8 mouse cellular contexts compared by ENCODE assay signal in genomic region chr9:35422405-35422941, GRCm38 (mm10). TPM values are rescaled to one million over a fixed set of nuclear protein-coding genes. Genes with fewer than 3 reads are reported as not detected.
DNase-seq lines count a peak whose midpoint lies in the region; ATAC-seq lines count a peak whose summit lies in the region.

No protein-coding gene starts in this region.

- peak overlapping the region; percentile 84 for H3K4me3 ChIP-seq in kidney, embryonic 15.5 days (replicated peaks)
- H3K4me3 ChIP-seq in embryonic facial prominence, embryonic 14.5 days (ENCODE audit: low read depth, low read length), result peak overlapping the region; percentile 83
- H3K4me3 ChIP-seq in intestine, embryonic 16.5 days (ENCODE audit: low read length), result peak overlapping the region; percentile 84
- H3K4me3 ChIP-seq in neural tube, embryonic 12.5 days, result peak overlapping the region; percentile 89

- H3K9me3 ChIP-seq in kidney, embryonic 15.5 days (replicated peaks), result no peaks in the 10 kb centered on the region
- H3K9me3 ChIP-seq in embryonic facial prominence, embryonic 14.5 days (ENCODE audit: control insufficient read depth, low read length), result no peaks in the 10 kb centered on the region
- no peaks in the 10 kb centered on the region for H3K9me3 ChIP-seq in intestine, embryonic 16.5 days (ENCODE audit: control insufficient read depth, low read length)
- no peaks in the 10 kb centered on the region for H3K9me3 ChIP-seq in neural tube, embryonic 12.5 days

- H3K36me3 ChIP-seq in kidney, embryonic 15.5 days, result no peaks in the 10 kb centered on the region
- no peaks in the 10 kb centered on the region for H3K36me3 ChIP-seq in embryonic facial prominence, embryonic 14.5 days (ENCODE audit: control insufficient read depth, insufficient read depth, low read length)
- no peaks in the 10 kb centered on the region for H3K36me3 ChIP-seq in intestine, embryonic 16.5 days (ENCODE audit: control insufficient read depth, insufficient read depth, low read length)
- H3K36me3 ChIP-seq in neural tube, embryonic 12.5 days, result no peaks in the 10 kb centered on the region

- no peak for ATAC-seq in kidney, embryonic 15.5 days (replicated peaks; ENCODE audit: low FRiP score)
- no peak for ATAC-seq in embryonic facial prominence, embryonic 14.5 days (ENCODE audit: low read depth)
- ATAC-seq in intestine, embryonic 16.5 days, result no peak
- ATAC-seq in neural tube, embryonic 12.5 days (ENCODE audit: low FRiP score, low read depth), result no peak

- peaks cover 35% of the 10 kb centered on the region for H3K4me1 ChIP-seq in kidney, embryonic 15.5 days
- peaks cover 22% of the 10 kb centered on the region for H3K4me1 ChIP-seq in embryonic facial prominence, embryonic 14.5 days (ENCODE audit: control insufficient read depth, insufficient read depth, low read length)
- H3K4me1 ChIP-seq in intestine, embryonic 16.5 days (ENCODE audit: control insufficient read depth, insufficient read depth, low read length), result peaks cover 10% of the 10 kb centered on the region
- H3K4me1 ChIP-seq in neural tube, embryonic 12.5 days, result peaks cover 36% of the 10 kb centered on the region

- 2% methylated on average over 4 of the region's 4 CpGs for WGBS in kidney, embryonic 15.5 days
- WGBS in embryonic facial prominence, embryonic 14.5 days, result under 1% methylated on average over 4 of the region's 4 CpGs
- 5% methylated on average over 4 of the region's 4 CpGs for WGBS in intestine, embryonic 16.5 days
- whole genome bisulfite sequencing in neural tube, embryonic 12.5 days, result 1% methylated on average over 4 of the region's 4 CpGs

- peaks cover 7% of the 10 kb centered on the region for H3K27me3 ChIP-seq in kidney, embryonic 15.5 days
- no peaks in the 10 kb centered on the region for H3K27me3 ChIP-seq in embryonic facial prominence, embryonic 14.5 days (replicated peaks; ENCODE audit: control insufficient read depth, insufficient read depth, low read length)
- H3K27me3 ChIP-seq in intestine, embryonic 16.5 days (replicated peaks; ENCODE audit: control insufficient read depth, insufficient read depth, low read length), result no peaks in the 10 kb centered on the region
- no peaks in the 10 kb centered on the region for H3K27me3 ChIP-seq in neural tube, embryonic 12.5 days (replicated peaks)

- H3K4me2 ChIP-seq in kidney, embryonic 15.5 days, result peak overlapping the region; percentile 84
- H3K4me2 ChIP-seq in embryonic facial prominence, embryonic 14.5 days (ENCODE audit: low read depth, low read length), result peak overlapping the region; percentile 76
- peak overlapping the region; percentile 76 for H3K4me2 ChIP-seq in intestine, embryonic 16.5 days (ENCODE audit: low read depth, low read length)
- peak overlapping the region; percentile 81 for H3K4me2 ChIP-seq in neural tube, embryonic 12.5 days (replicated peaks)

- peak overlapping the region; percentile 95 for H3K27ac ChIP-seq in kidney, embryonic 15.5 days
- H3K27ac ChIP-seq in embryonic facial prominence, embryonic 14.5 days (replicated peaks; ENCODE audit: low read depth, low read length), result peak overlapping the region; percentile 95
- peak overlapping the region; percentile 20 for H3K27ac ChIP-seq in intestine, embryonic 16.5 days (ENCODE audit: low read length)
- H3K27ac ChIP-seq in neural tube, embryonic 12.5 days, result peak overlapping the region; percentile 95

- DNase-seq in kidney, postnatal 4 days, result no peak
- no peak for DNase-seq in embryonic facial prominence, embryonic 14.5 days (ENCODE audit: low spot score)
- DNase-seq in right cerebral cortex, adult 18-20 months, result no peak
- no peak for DNase-seq in adrenal gland, postnatal 25 days
- no peak for DNase-seq in adrenal gland, postnatal 4 days (ENCODE audit: low spot score in 2 of 2)

- H3K9ac ChIP-seq in kidney, embryonic 15.5 days, result peak overlapping the region; percentile 93
- peak overlapping the region; percentile 92 for H3K9ac ChIP-seq in embryonic facial prominence, embryonic 14.5 days (ENCODE audit: low read depth, low read length)
- peak overlapping the region; percentile 92 for H3K9ac ChIP-seq in intestine, embryonic 16.5 days (ENCODE audit: low read depth, low read length)
- peak overlapping the region; percentile 96 for H3K9ac ChIP-seq in neural tube, embryonic 12.5 days

RNA-seq across cellular contexts. Expression of gene Cdon, which starts 1.5 kb away (rescaled TPM):
- 4.0 and 4.2 TPM in 2 replicates for polyA plus RNA-seq in kidney, embryonic 15.5 days (2015; fragmentation: Nextera tagmentation; extraction: Ambion mirVana)
- 15.8 and 19.7 TPM in 2 replicates for polyA plus RNA-seq in embryonic facial prominence, embryonic 14.5 days (2014; fragmentation: Nextera tagmentation; extraction: Ambion mirVana)
- 4.7 and 5.5 TPM in 2 replicates for polyA plus RNA-seq in intestine, embryonic 16.5 days (2015; fragmentation: Nextera tagmentation; extraction: Ambion mirVana)
- polyA plus RNA-seq in neural tube, embryonic 12.5 days (2016; fragmentation: Nextera tagmentation; extraction: Ambion mirVana), result 8.5 and 9.5 TPM in 2 replicates
- total RNA-seq in adrenal gland, postnatal 25 days (2021), result 10.7 and 13.1 TPM in 2 replicates
- 10 to 100 TPM; 30.8 to 32.0 TPM for total RNA-seq in adrenal gland, postnatal 4 days (2021)

Comparison
In these comparisons a context has a peak if more than half of its experiments do, and no peak if none do; other contexts are left out.
1. H3K27ac ChIP-seq: peak in every context shown above with its lines; median percentile 95 in kidney, embryonic 15.5 days; 95 in embryonic facial prominence, embryonic 14.5 days; 95 in neural tube, embryonic 12.5 days; 20 in intestine, embryonic 16.5 days.